Mouse (Mus musculus) heart, postnatal 0 days (tissue): ENCODE data around the gene Cpt2.

ENCODE experiments used
- CTCF ChIP-seq: IDR thresholded peaks from 2 replicates; pipeline ENCODE4 v1.5.1; 2016; ENCODE audit warnings: antibody characterized with exemption, control low read depth, low read depth
- EP300 ChIP-seq: IDR thresholded peaks from 2 replicates; pipeline ENCODE4 v1.6.1; 2016; ENCODE audit warnings: antibody characterized with exemption, low read depth

DNA sequence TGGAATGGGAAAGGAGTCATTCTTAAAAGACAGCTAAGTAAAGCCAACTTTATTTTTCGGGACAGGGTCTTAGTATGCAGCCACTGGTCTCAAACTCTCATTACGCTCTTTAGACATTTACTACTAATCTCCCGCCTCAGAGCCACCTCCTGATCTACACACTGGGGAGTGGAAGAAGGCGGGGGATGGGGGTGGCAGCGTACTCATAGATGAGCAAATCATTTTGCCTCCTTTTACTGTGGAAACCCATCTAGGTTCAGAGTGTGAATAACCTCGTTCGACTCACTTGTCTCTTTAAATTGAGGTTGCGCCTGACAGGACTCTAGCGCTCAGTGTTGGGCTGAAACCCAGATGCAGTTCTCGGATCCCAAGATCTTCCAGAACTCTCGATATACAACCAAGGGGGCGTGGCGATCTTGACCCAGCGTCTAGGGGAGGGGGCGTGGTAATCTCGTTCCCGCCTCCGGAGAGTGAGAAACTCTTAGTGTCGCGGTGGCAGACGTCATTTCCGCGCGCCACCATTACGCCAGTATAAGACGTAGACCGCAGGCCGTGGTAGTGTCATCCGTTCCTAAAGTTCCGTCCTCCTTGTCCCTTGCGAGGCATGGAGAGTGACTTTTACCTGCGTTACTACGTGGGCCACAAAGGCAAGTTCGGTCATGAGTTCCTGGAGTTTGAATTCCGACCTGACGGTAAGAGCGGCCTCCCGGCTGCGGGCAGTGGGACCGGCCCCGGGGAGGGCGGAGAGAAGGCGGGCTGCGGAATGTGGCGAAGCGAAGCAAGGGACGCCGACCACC is 44.0 kb downstream of the Cpt2 start, which contains the start of gene Magoh:
- TF ChIP-seq CTCF (no peak), EP300 (no peak)
